In the genomic region with DNA sequence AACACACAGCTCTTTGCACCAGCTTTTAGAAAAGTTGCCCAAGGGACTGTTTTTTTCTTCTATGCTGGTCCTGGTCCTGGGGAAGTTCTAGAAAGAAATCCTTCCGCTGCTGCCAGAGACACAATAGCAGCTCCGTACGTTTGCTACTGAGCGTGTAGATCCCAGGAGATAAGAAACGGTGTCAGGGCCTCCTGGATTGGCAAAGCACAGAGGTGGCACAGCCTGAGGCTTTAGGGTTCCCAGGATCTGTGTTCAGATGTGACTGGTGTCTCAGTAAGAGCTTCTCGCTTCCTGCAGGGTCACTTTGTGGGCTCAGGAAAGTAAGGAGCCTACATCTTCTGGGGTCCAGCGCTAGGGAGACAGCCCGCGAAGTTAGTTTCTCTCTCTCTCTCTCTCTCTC, we compare ENCODE assay signal across 8 mouse cellular contexts. TPM values are rescaled to one million over a fixed set of nuclear protein-coding genes. Genes with fewer than 3 reads are reported as not detected.
A peak's percentile ranks its signal among the peaks of the same experiment; 100 is the strongest.
DNase-seq lines count a peak whose midpoint lies in the region; ATAC-seq and TF ChIP-seq lines count a peak whose summit lies in the region.

No protein-coding gene starts in this region.

- H3K9ac ChIP-seq in embryonic facial prominence, embryonic 11.5 days (replicated peaks; ENCODE audit: low read length) = peak overlapping the region; percentile 83
- peak overlapping the region; percentile 70 for H3K9ac ChIP-seq in hindbrain, embryonic 14.5 days
- 0 out of 2 replicates have a peak overlapping the region, but pooled peaks have one; percentile 77 for H3K9ac ChIP-seq in midbrain, postnatal 0 days (replicated peaks; ENCODE audit: low read length, poor library complexity, severe bottlenecking)

- ATAC-seq in embryonic facial prominence, embryonic 11.5 days (replicated peaks; ENCODE audit: insufficient number of reproducible peaks, low FRiP score, low TSS enrichment, low read depth) = no peak
- ATAC-seq in hindbrain, embryonic 14.5 days (ENCODE audit: low FRiP score) = no peak
- no peak for ATAC-seq in midbrain, postnatal 0 days (ENCODE audit: low FRiP score)

- no peaks in the 10 kb centered on the region for H3K4me1 ChIP-seq in embryonic facial prominence, embryonic 11.5 days (ENCODE audit: control insufficient read depth, insufficient read depth, low read length)
- H3K4me1 ChIP-seq in hindbrain, embryonic 14.5 days (replicated peaks; ENCODE audit: control insufficient read depth, insufficient read depth, low read length) = peaks cover 20% of the 10 kb centered on the region
- H3K4me1 ChIP-seq in midbrain, postnatal 0 days (ENCODE audit: insufficient read depth, low read length) = peaks cover 8% of the 10 kb centered on the region; the same call in 1 of the 2 replicates

- peak overlapping the region; percentile 90 for H3K4me2 ChIP-seq in embryonic facial prominence, embryonic 11.5 days (ENCODE audit: low read depth, low read length)
- H3K4me2 ChIP-seq in hindbrain, embryonic 14.5 days (replicated peaks) = peak overlapping the region; percentile 98
- H3K4me2 ChIP-seq in midbrain, postnatal 0 days (ENCODE audit: low read depth, low read length, poor library complexity, severe bottlenecking) = peak overlapping the region; percentile 98

- H3K36me3 ChIP-seq in embryonic facial prominence, embryonic 11.5 days (replicated peaks; ENCODE audit: control insufficient read depth, insufficient read depth, low read depth, low read length) = no peaks in the 10 kb centered on the region; the same call in none of the 2 replicates
- no peaks in the 10 kb centered on the region for H3K36me3 ChIP-seq in hindbrain, embryonic 14.5 days (replicated peaks; ENCODE audit: control insufficient read depth, insufficient read depth)
- no peaks in the 10 kb centered on the region for H3K36me3 ChIP-seq in midbrain, postnatal 0 days (ENCODE audit: insufficient read depth, low read length)

- peak; percentile 17 for DNase-seq in kidney, postnatal 10 days
- DNase-seq in kidney, postnatal 14 days = no peak
- DNase-seq in embryonic facial prominence, embryonic 11.5 days (ENCODE audit: low spot score) = peak; percentile 46
- DNase-seq in hindbrain, embryonic 14.5 days (ENCODE audit: low spot score) = no peak
- DNase-seq in midbrain, postnatal 0 days (ENCODE audit: low spot score) = no peak
- no peak for DNase-seq in cerebellum, adult 9-10 months
- no peak for DNase-seq in gastrocnemius, postnatal 10 days
- DNase-seq in spleen, postnatal 4 days (ENCODE audit: low spot score in 2 of 2) = no peak

- H3K4me3 ChIP-seq in embryonic facial prominence, embryonic 11.5 days (ENCODE audit: low read depth, low read length) = peak overlapping the region; percentile 83
- H3K4me3 ChIP-seq in hindbrain, embryonic 14.5 days (replicated peaks; ENCODE audit: low read length) = peak overlapping the region; percentile 72
- H3K4me3 ChIP-seq in midbrain, postnatal 0 days (ENCODE audit: low read depth, low read length) = peak overlapping the region; percentile 74

- H3K27me3 ChIP-seq in embryonic facial prominence, embryonic 11.5 days (ENCODE audit: control insufficient read depth, insufficient read depth, low read length) = no peaks in the 10 kb centered on the region
- H3K27me3 ChIP-seq in hindbrain, embryonic 14.5 days (ENCODE audit: control insufficient read depth, insufficient read depth, low read length) = peaks cover 9% of the 10 kb centered on the region; the same call in 1 of the 2 replicates
- H3K27me3 ChIP-seq in midbrain, postnatal 0 days (ENCODE audit: insufficient read depth, low read length) = no peaks in the 10 kb centered on the region

- H3K27ac ChIP-seq in embryonic facial prominence, embryonic 11.5 days (replicated peaks; ENCODE audit: low read depth, low read length) = no peak overlapping the region
- no peak overlapping the region for H3K27ac ChIP-seq in hindbrain, embryonic 14.5 days
- H3K27ac ChIP-seq in midbrain, postnatal 0 days (ENCODE audit: low read depth, low read length) = no peak overlapping the region

- TF ChIP-seq CTCF in midbrain, postnatal 0 days (IDR thresholded peaks at IDR 0.05) = no peak

- 15% methylated on average over 9 of the region's 9 CpGs for WGBS in embryonic facial prominence, embryonic 11.5 days
- 23% methylated on average over 9 of the region's 9 CpGs for WGBS in hindbrain, embryonic 14.5 days
- WGBS in midbrain, postnatal 0 days = 18% methylated on average over 9 of the region's 9 CpGs

- no peaks in the 10 kb centered on the region for H3K9me3 ChIP-seq in embryonic facial prominence, embryonic 11.5 days (replicated peaks; ENCODE audit: control insufficient read depth, low read length)
- no peaks in the 10 kb centered on the region for H3K9me3 ChIP-seq in hindbrain, embryonic 14.5 days (ENCODE audit: control insufficient read depth, low read length)
- H3K9me3 ChIP-seq in midbrain, postnatal 0 days (ENCODE audit: low read length) = no peaks in the 10 kb centered on the region

RNA-seq across cellular contexts. Expression of gene Aif1l, which starts 1.0 kb away (rescaled TPM):
- 83.5 and 84.3 TPM in 2 replicates for polyA plus RNA-seq in embryonic facial prominence, embryonic 11.5 days (2014; fragmentation: Nextera tagmentation; extraction: Ambion mirVana)
- polyA plus RNA-seq in hindbrain, embryonic 14.5 days (2014; fragmentation: Nextera tagmentation; extraction: Ambion mirVana) = 22.8 and 28.4 TPM in 2 replicates
- 20.2 and 24.1 TPM in 2 replicates for total RNA-seq in midbrain, postnatal 0 days (2014; rRNA removed)
- polyA plus RNA-seq in midbrain, postnatal 0 days (2015; fragmentation: Nextera tagmentation; extraction: Ambion mirVana) = 19.1 and 21.4 TPM in 2 replicates
- total RNA-seq in gastrocnemius, postnatal 10 days (2021) = 10 to 100 TPM; 25.0 to 25.5 TPM

RNA-seq across cellular contexts. Expression of gene Nup214, which starts 23.3 kb away (rescaled TPM):
- 74.7 and 78.2 TPM in 2 replicates for polyA plus RNA-seq in embryonic facial prominence, embryonic 11.5 days (2014; fragmentation: Nextera tagmentation; extraction: Ambion mirVana)
- polyA plus RNA-seq in hindbrain, embryonic 14.5 days (2014; fragmentation: Nextera tagmentation; extraction: Ambion mirVana) = 46.7 and 53.5 TPM in 2 replicates
- 28.5 and 29.0 TPM in 2 replicates for total RNA-seq in midbrain, postnatal 0 days (2014; rRNA removed)
- 59.7 and 67.0 TPM in 2 replicates for polyA plus RNA-seq in midbrain, postnatal 0 days (2015; fragmentation: Nextera tagmentation; extraction: Ambion mirVana)
- 10 to 100 TPM; 27.2 to 34.6 TPM for total RNA-seq in gastrocnemius, postnatal 10 days (2021)

Comparison
In these comparisons a context has a peak if more than half of its experiments do, and no peak if none do; other contexts are left out.
1. DNase-seq: peak in kidney, postnatal 10 days (single experiment) and embryonic facial prominence, embryonic 11.5 days (single experiment); none in kidney, postnatal 14 days (single experiment), hindbrain, embryonic 14.5 days (single experiment), midbrain, postnatal 0 days (single experiment), cerebellum, adult 9-10 months (single experiment), gastrocnemius, postnatal 10 days (single experiment) and spleen, postnatal 4 days (0 of 2).
2. Peak in every context shown above with its lines, with median percentiles within 50 percentile points of each other: H3K4me2 ChIP-seq, H3K4me3 ChIP-seq and H3K9ac ChIP-seq.